29 mouse cellular contexts compared by ENCODE assay signal in the genomic region with DNA sequence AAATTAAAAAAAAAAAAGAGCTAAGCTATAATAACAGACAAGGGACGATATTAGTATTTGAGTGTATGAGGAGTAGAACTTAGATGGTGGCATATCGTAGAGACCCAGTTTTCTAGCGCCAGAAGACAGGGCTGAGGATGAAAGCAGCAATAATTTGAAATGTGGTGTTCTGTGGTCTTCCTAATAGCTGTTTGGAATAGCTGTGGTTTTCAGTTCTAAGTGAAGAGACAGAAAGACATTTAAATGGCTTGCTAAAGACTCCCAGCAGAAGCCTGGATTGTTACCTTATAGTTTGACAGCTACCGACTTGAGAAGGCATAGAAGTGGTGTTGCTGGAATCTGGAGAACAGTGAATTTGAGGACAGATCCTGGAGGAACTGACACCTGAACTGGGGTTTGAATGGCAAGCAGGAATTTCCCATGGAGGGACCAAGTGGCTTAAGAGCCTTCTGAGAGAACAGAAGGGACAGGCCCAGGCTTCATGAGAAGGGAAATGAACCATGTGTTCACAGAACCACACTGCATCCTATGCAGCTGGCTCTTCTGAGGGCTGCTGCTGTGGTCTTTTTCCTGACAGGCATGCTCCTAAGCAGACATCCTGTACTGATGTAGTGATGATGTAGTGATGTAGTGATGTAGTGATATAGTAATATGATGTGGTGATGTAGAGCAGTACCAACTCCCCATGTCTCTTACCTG. TPM values are rescaled to one million over a fixed set of nuclear protein-coding genes. Genes with fewer than 3 reads are reported as not detected.
DNase-seq lines count a peak whose midpoint lies in the region; ATAC-seq and TF ChIP-seq lines count a peak whose summit lies in the region.
"Had no signal": no experiment of that assay in that cellular context is flagged by ENCODE, and none has a peak within 500 bp of the region (broad histone marks: within the 10 kb centered on the region; RNA-seq: fewer than 3 reads in every experiment).

No protein-coding gene starts in this region.

- 0 out of 2 replicates have a peak, but pooled peaks cover 4% of the 10 kb centered on the region for H3K4me1 ChIP-seq in thymus, adult 2 months (replicated peaks; ENCODE audit: control insufficient read depth, insufficient read depth, low read length)
- peaks cover 9 to 36% of the 10 kb centered on the region in 2 experiments for H3K4me1 ChIP-seq in CH12.LX (ENCODE audit: control insufficient read depth in 1 of 2, insufficient read depth in 2 of 2)
- H3K4me1 ChIP-seq in cerebellum, adult 2 months (ENCODE audit: control insufficient read depth, insufficient read depth, low read length) = no peaks in the 10 kb centered on the region
- peaks cover 10% of the 10 kb centered on the region; the same call in 1 of the 2 replicates for H3K4me1 ChIP-seq in forebrain, embryonic 10.5 days
- H3K4me1 ChIP-seq in hindbrain, embryonic 11.5 days (replicated peaks; ENCODE audit: control insufficient read depth, insufficient read depth, low read length) = no peaks in the 10 kb centered on the region
- H3K4me1 ChIP-seq: embryonic facial prominence, embryonic 10.5 days; heart, embryonic 10.5 days; hindbrain, embryonic 13.5 days had no signal

- WGBS in thymus, adult 2 months = 69% methylated on average over 4 of the region's 4 CpGs
- 93% methylated on average over 4 of the region's 4 CpGs for WGBS in cerebellum, adult 2 months
- WGBS in forebrain, embryonic 10.5 days = 88% methylated on average over 4 of the region's 4 CpGs
- 87% methylated on average over 4 of the region's 4 CpGs for WGBS in hindbrain, embryonic 11.5 days

- peak; percentile 24 for DNase-seq in thymus, postnatal 0 days (ENCODE audit: low spot score)
- DNase-seq in thymus, adult 2 months = no peak
- DNase-seq in CH12.LX (ENCODE audit: extremely low read depth) = peak; percentile 62
- no peak for DNase-seq in cerebellum, adult 2 months
- no peak for DNase-seq in forebrain, embryonic 10.5 days (ENCODE audit: extremely low spot score, low spot score)
- no peak for DNase-seq in hindbrain, embryonic 11.5 days (ENCODE audit: low spot score)
- DNase-seq: adrenal gland, adult 8-10 months; cerebellum, adult 11 months; cerebellum, adult 9-10 months; cerebellum, postnatal 25 days; gastrocnemius, adult 2 months; gastrocnemius, postnatal 36 days; heart, adult 11 months; heart, postnatal 10 days; heart, postnatal 4 days had no signal

- no peaks in the 10 kb centered on the region for H3K79me2 ChIP-seq in CH12.LX (replicated peaks; ENCODE audit: control insufficient read depth, extremely low read depth, insufficient read depth, poor library complexity, severe bottlenecking)

- H3K9ac ChIP-seq in CH12.LX (ENCODE audit: insufficient read depth, low read depth) = no peak overlapping the region
- H3K9ac ChIP-seq in hindbrain, embryonic 11.5 days (ENCODE audit: low read depth, low read length) = no peak overlapping the region
- H3K9ac ChIP-seq: hindbrain, embryonic 13.5 days; intestine, embryonic 15.5 days had no signal

- TF ChIP-seq RAD21 in CH12.LX (IDR thresholded peaks at IDR 0.05; ENCODE audit: low read depth, low read length) = no peak

- in situ Hi-C loops in CH12.LX (cut with MboI; ENCODE audit: low pct_ligation_motif_present, low pct_unique_long_range_greater_than_20kb, low sequenced_read_pairs) = no loop called here

- H3K9me3 ChIP-seq in CH12.LX (replicated peaks; ENCODE audit: low read length) = no peaks in the 10 kb centered on the region
- H3K9me3 ChIP-seq in forebrain, embryonic 10.5 days = no peaks in the 10 kb centered on the region
- H3K9me3 ChIP-seq in hindbrain, embryonic 11.5 days (ENCODE audit: control insufficient read depth, low read length) = no peaks in the 10 kb centered on the region
- H3K9me3 ChIP-seq: embryonic facial prominence, embryonic 10.5 days; heart, embryonic 10.5 days; hindbrain, embryonic 13.5 days; intestine, embryonic 15.5 days had no signal

- peak; percentile 25 for ATAC-seq in inflammation-experienced regulatory T-cells, adult 6 months
- no peak for ATAC-seq in hindbrain, embryonic 11.5 days (ENCODE audit: low FRiP score)
- ATAC-seq: CD4-positive, CD25-positive, alpha-beta regulatory T cell, adult 4 months; forebrain, embryonic 14.5 days; hindbrain, postnatal 0 days; intestine, embryonic 15.5 days had no signal

- H3K27ac ChIP-seq in thymus, adult 2 months (ENCODE audit: control insufficient read depth, insufficient read depth, low read length) = no peak overlapping the region
- no peak overlapping the region for H3K27ac ChIP-seq in CH12.LX (ENCODE audit: insufficient read depth, low read depth)
- no peak overlapping the region for H3K27ac ChIP-seq in cerebellum, adult 2 months (ENCODE audit: insufficient read depth, low read length)
- H3K27ac ChIP-seq in forebrain, embryonic 10.5 days = no peak overlapping the region
- no peak overlapping the region for H3K27ac ChIP-seq in hindbrain, embryonic 11.5 days (ENCODE audit: low read depth, low read length)
- H3K27ac ChIP-seq: embryonic facial prominence, embryonic 10.5 days; gastrocnemius, adult 2 months; heart, embryonic 10.5 days; hindbrain, embryonic 13.5 days; hindbrain, postnatal 0 days; intestine, embryonic 15.5 days had no signal

- TF ChIP-seq CTCF in thymus, adult 2 months (IDR thresholded peaks at IDR 0.05; ENCODE audit: borderline replicate concordance, control insufficient read depth, extremely low read depth, insufficient read depth, low read length, poor library complexity) = no peak
- TF ChIP-seq CTCF in CH12.LX (conservative IDR thresholded peaks at IDR 0.05 in 1 of 2, IDR thresholded peaks at IDR 0.05 in 1 of 2; ENCODE audit: low read depth in 2 of 2, low read length in 2 of 2) = no peak
- no peak for TF ChIP-seq CTCF in cerebellum, adult 2 months (IDR thresholded peaks at IDR 0.05; ENCODE audit: borderline replicate concordance, insufficient read depth, low read depth, low read length)

- no peak overlapping the region for H3K4me3 ChIP-seq in thymus, adult 2 months (ENCODE audit: control insufficient read depth, insufficient read depth, low read length)
- no peak overlapping the region for H3K4me3 ChIP-seq in CH12.LX (replicated peaks in 1 of 3; ENCODE audit: low read depth in 2 of 3, low read length in 2 of 3, poor library complexity in 1 of 3)
- H3K4me3 ChIP-seq in cerebellum, adult 2 months (replicated peaks; ENCODE audit: insufficient read depth, low read depth, low read length) = no peak overlapping the region
- H3K4me3 ChIP-seq in forebrain, embryonic 10.5 days = no peak overlapping the region
- H3K4me3 ChIP-seq in hindbrain, embryonic 11.5 days (ENCODE audit: low read depth, low read length) = no peak overlapping the region
- H3K4me3 ChIP-seq: embryonic facial prominence, embryonic 10.5 days; gastrocnemius, adult 2 months; heart, embryonic 10.5 days; hindbrain, embryonic 13.5 days; intestine, embryonic 15.5 days had no signal

- no peak for TF ChIP-seq POLR2A in thymus, adult 2 months (IDR thresholded peaks at IDR 0.05; ENCODE audit: control insufficient read depth, extremely low read depth, insufficient read depth, low read length, poor library complexity)
- TF ChIP-seq POLR2A in CH12.LX (IDR thresholded peaks at IDR 0.05; ENCODE audit: low read depth, low read length) = no peak
- no peak for TF ChIP-seq POLR2A in cerebellum, adult 2 months (IDR thresholded peaks at IDR 0.05; ENCODE audit: borderline replicate concordance, insufficient read depth, low read length)

- dilution Hi-C loops in CH12.LX (cut with MboI; ENCODE audit: extremely low pct_ligation_motif_present, extremely low pct_unique_long_range_greater_than_20kb, low sequenced_read_pairs) = no loop called here

- peak overlapping the region; percentile 6; the same call in 1 of the 2 replicates for H3K4me2 ChIP-seq in CH12.LX (ENCODE audit: insufficient read depth, low read depth, poor library complexity, severe bottlenecking)
- H3K4me2 ChIP-seq in hindbrain, embryonic 11.5 days (replicated peaks; ENCODE audit: low read depth, low read length) = no peak overlapping the region
- H3K4me2 ChIP-seq: hindbrain, embryonic 13.5 days; intestine, embryonic 15.5 days had no signal

- H3K27me3 ChIP-seq in thymus, adult 2 months (ENCODE audit: control insufficient read depth, insufficient read depth, low read length) = no peaks in the 10 kb centered on the region
- no peaks in the 10 kb centered on the region for H3K27me3 ChIP-seq in CH12.LX (replicated peaks)
- H3K27me3 ChIP-seq in cerebellum, adult 2 months (ENCODE audit: control insufficient read depth, insufficient read depth, low read length) = no peaks in the 10 kb centered on the region; the same call in 1 of the 2 replicates
- H3K27me3 ChIP-seq in forebrain, embryonic 10.5 days (ENCODE audit: poor library complexity, severe bottlenecking) = no peaks in the 10 kb centered on the region
- H3K27me3 ChIP-seq in hindbrain, embryonic 11.5 days (ENCODE audit: control insufficient read depth, insufficient read depth, low read length) = no peaks in the 10 kb centered on the region
- H3K27me3 ChIP-seq: hindbrain, embryonic 13.5 days; intestine, embryonic 15.5 days had no signal

- H3K36me3 ChIP-seq in thymus, adult 2 months (ENCODE audit: control insufficient read depth, insufficient read depth, low read length) = no peaks in the 10 kb centered on the region
- no peaks in the 10 kb centered on the region for H3K36me3 ChIP-seq in CH12.LX (replicated peaks in 1 of 2; ENCODE audit: control insufficient read depth in 1 of 2, insufficient read depth in 1 of 2, low read length in 1 of 2)
- no peaks in the 10 kb centered on the region for H3K36me3 ChIP-seq in forebrain, embryonic 10.5 days (replicated peaks)
- H3K36me3 ChIP-seq in hindbrain, embryonic 11.5 days (ENCODE audit: control insufficient read depth, insufficient read depth, low read length) = no peaks in the 10 kb centered on the region
- H3K36me3 ChIP-seq: embryonic facial prominence, embryonic 10.5 days; heart, embryonic 10.5 days; hindbrain, embryonic 13.5 days; intestine, embryonic 15.5 days had no signal

- peak; percentile 87 for TF ChIP-seq EP300 in CH12.LX (IDR thresholded peaks at IDR 0.05; ENCODE audit: low read length)

RNA-seq across cellular contexts. Expression of gene Gm11214, which starts 39.0 kb away (rescaled TPM):
- not detected in 2 replicates for polyA plus RNA-seq in thymus, postnatal 0 days (2015; fragmentation: Nextera tagmentation; extraction: Ambion mirVana)
- polyA plus RNA-seq in thymus, adult 2 months (2012; rRNA removed) = not detected in 2 replicates
- total RNA-seq in CH12.LX (2012; rRNA removed) = not detected in 2 replicates
- not detected in 2 replicates for total RNA-seq in CH12.LX (2014; rRNA removed)
- polyA plus RNA-seq in CH12.LX (2012; ENCODE audit: insufficient read length, low read depth) = 0.67 and 0.72 TPM in 2 replicates
- not detected for polyA plus RNA-seq in inflammation-experienced regulatory T-cells, adult 6 months (2017; shearing (Covaris generic))
- polyA plus RNA-seq in cerebellum, adult 2 months (2012; rRNA removed) = not detected in 2 replicates
- not detected in 2 replicates for polyA plus RNA-seq in forebrain, embryonic 10.5 days (2016; fragmentation: Nextera tagmentation; extraction: Ambion mirVana)
- polyA plus RNA-seq in hindbrain, embryonic 11.5 days (2014; fragmentation: Nextera tagmentation; extraction: Ambion mirVana) = not detected in 2 replicates
- total RNA-seq: adrenal gland, adult 8-10 months; adrenal gland, postnatal 4 days; gastrocnemius, adult 2 months; gastrocnemius, postnatal 36 days; heart, postnatal 10 days; heart, postnatal 4 days; hindbrain, postnatal 0 days; MEL had no signal
- polyA plus RNA-seq: brain, embryonic 14.5 days; cortical plate, adult 2 months; embryonic facial prominence, embryonic 10.5 days; embryonic facial prominence, embryonic 14.5 days; forebrain, embryonic 14.5 days; heart, embryonic 10.5 days; heart, embryonic 14.5 days; hindbrain, embryonic 13.5 days; hindbrain, postnatal 0 days; intestine, embryonic 15.5 days had no signal

RNA-seq across cellular contexts. Expression of gene Tnfsf15, which starts 42.8 kb away (rescaled TPM):
- 0.28 and 0.48 TPM in 2 replicates for polyA plus RNA-seq in thymus, postnatal 0 days (2015; fragmentation: Nextera tagmentation; extraction: Ambion mirVana)
- polyA plus RNA-seq in thymus, adult 2 months (2012; rRNA removed) = 0.24 and 0.27 TPM in 2 replicates
- total RNA-seq in CH12.LX (2012; rRNA removed) (62.5 and 93.9 TPM in 2 replicates), CH12.LX (2014; rRNA removed) (127 and 139 TPM in 2 replicates)
- polyA plus RNA-seq in CH12.LX (2012; ENCODE audit: insufficient read length, low read depth) = 47.0 and 63.3 TPM in 2 replicates
- polyA plus RNA-seq in inflammation-experienced regulatory T-cells, adult 6 months (2017; shearing (Covaris generic)) = 1 to 10 TPM in 1 of 3 experiments, under 1 TPM in 2; 0.63 to 1.0 (median 0.82) TPM
- 0.03 TPM in 2 replicates for polyA plus RNA-seq in cerebellum, adult 2 months (2012; rRNA removed)
- polyA plus RNA-seq in forebrain, embryonic 10.5 days (2016; fragmentation: Nextera tagmentation; extraction: Ambion mirVana) = not detected in 2 replicates
- 0.06 and 0.25 TPM in 2 replicates for polyA plus RNA-seq in hindbrain, embryonic 11.5 days (2014; fragmentation: Nextera tagmentation; extraction: Ambion mirVana)
- total RNA-seq: gastrocnemius, postnatal 36 days; heart, postnatal 10 days; MEL had no signal
- polyA plus RNA-seq: cortical plate, adult 2 months; embryonic facial prominence, embryonic 10.5 days; forebrain, embryonic 14.5 days; heart, embryonic 14.5 days; hindbrain, embryonic 13.5 days had no signal

Comparison
In these comparisons a context has a peak if more than half of its experiments do, and no peak if none do; other contexts are left out.
1. DNase-seq: peak in thymus, postnatal 0 days (single experiment) and CH12.LX (single experiment); none in thymus, adult 2 months (single experiment), cerebellum, adult 2 months (0 of 2), forebrain, embryonic 10.5 days (single experiment) and hindbrain, embryonic 11.5 days (single experiment).
2. RNA of gene Tnfsf15, which starts 42.8 kb away (polyA plus RNA-seq): 47.0 to 63.3 TPM in CH12.LX; 0.63 to 1.0 TPM in inflammation-experienced regulatory T-cells, adult 6 months, 0.28 to 0.48 TPM in thymus, postnatal 0 days, 0.24 to 0.27 TPM in thymus, adult 2 months, 0.06 to 0.25 TPM in hindbrain, embryonic 11.5 days, 0.03 TPM in cerebellum, adult 2 months and not detected in forebrain, embryonic 10.5 days; every median in the first group is over 10 times any median in the second.